Mouse (Mus musculus): ENCODE data around the gene Olfr545. TPM values are rescaled to one million over a fixed set of nuclear protein-coding genes. Genes with fewer than 3 reads are reported as not detected.

The Olfr545 gene
- polyA plus RNA-seq, 1 experiment from 2014 or later = not detected

GRCm38 (mm10) chr7:102479368-102480078 lies 19.9 kb downstream of the Olfr545 start:
- Histone ChIP-seq H3K27me3 (ENCODE audit: insufficient read depth, low read length) (no peaks in the 10 kb centered on the region), H3K9ac (no peak overlapping the region), H3K9me3 (ENCODE audit: low read depth, low read length) (no peaks in the 10 kb centered on the region), H3K27ac (ENCODE audit: low read depth) (no peak overlapping the region), H3K4me3 (ENCODE audit: low read depth, low read length) (no peak overlapping the region), H3K36me3 (ENCODE audit: insufficient read depth) (no peaks in the 10 kb centered on the region), H3K4me2 (no peak overlapping the region), H3K4me1 (ENCODE audit: insufficient read depth) (peaks cover 7% of the 10 kb centered on the region; the same call in 1 of the 2 replicates)
- TF ChIP-seq CTCF (IDR thresholded peaks at IDR 0.05; ENCODE audit: low read depth) = no peak
- DNase-seq (peak; percentile 63), ATAC-seq (ENCODE audit: insufficient read depth) (peak; percentile 25; the same call in 1 of the 2 replicates)
- WGBS = 42% methylated on average over 5 of the region's 5 CpGs

- Histone ChIP-seq H3K4me1 (ENCODE audit: insufficient read depth) (peaks cover 7% of the 10 kb centered on the region; the same call in 1 of the 2 replicates), H3K9ac (no peak overlapping the region), H3K4me3 (ENCODE audit: low read depth, low read length) (no peak overlapping the region), H3K36me3 (ENCODE audit: insufficient read depth) (no peaks in the 10 kb centered on the region), H3K27me3 (ENCODE audit: insufficient read depth, low read length) (no peaks in the 10 kb centered on the region), H3K9me3 (ENCODE audit: low read depth, low read length) (no peaks in the 10 kb centered on the region), H3K27ac (ENCODE audit: low read depth) (no peak overlapping the region), H3K4me2 (no peak overlapping the region)
- WGBS = 48% methylated on average over 3 of the region's 3 CpGs
- DNase-seq = peak; percentile 47
- TF ChIP-seq CTCF (IDR thresholded peaks at IDR 0.05; ENCODE audit: low read depth) = no peak
- ATAC-seq (ENCODE audit: insufficient read depth) = peak; percentile 67
Observed at GRCm38 (mm10) chr7:102478926-102479325, 20.4 kb downstream of the Olfr545 start.

DNA sequence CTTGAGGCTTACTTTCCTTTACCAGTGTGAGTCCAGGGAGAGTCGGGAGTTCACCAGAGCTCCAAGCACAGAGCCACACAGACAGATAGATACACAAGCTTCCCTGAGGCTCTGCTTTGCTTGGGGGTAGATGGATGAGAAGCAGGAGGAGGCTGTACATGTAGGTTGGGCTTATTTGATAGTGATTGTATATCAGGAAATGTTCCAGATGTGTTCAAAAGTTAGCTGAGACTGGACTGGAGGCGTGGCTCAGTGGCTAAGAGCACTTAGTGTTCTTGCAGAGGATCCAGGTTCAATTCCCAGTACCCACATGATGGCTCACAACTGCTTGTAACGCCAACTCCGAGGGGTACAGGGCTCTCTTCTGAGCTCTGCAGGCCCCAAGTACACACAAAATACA lies 20.9 kb downstream of the Olfr545 start:
- 78% methylated on average over 4 of the region's 4 CpGs for WGBS
- DNase-seq = peak; percentile 13
- no peak overlapping the region for H3K27ac ChIP-seq (ENCODE audit: low read depth)
- no peaks in the 10 kb centered on the region for H3K9me3 ChIP-seq (ENCODE audit: low read depth, low read length)
- no peak overlapping the region for H3K9ac ChIP-seq
- peaks cover 7% of the 10 kb centered on the region; the same call in 1 of the 2 replicates for H3K4me1 ChIP-seq (ENCODE audit: insufficient read depth)
- no peak overlapping the region for H3K4me3 ChIP-seq (ENCODE audit: low read depth, low read length)
- no peaks in the 10 kb centered on the region for H3K27me3 ChIP-seq (ENCODE audit: insufficient read depth, low read length)
- ATAC-seq (ENCODE audit: insufficient read depth) = no peak
- no peaks in the 10 kb centered on the region for H3K36me3 ChIP-seq (ENCODE audit: insufficient read depth)
- no peak overlapping the region for H3K4me2 ChIP-seq
- TF ChIP-seq CTCF (IDR thresholded peaks at IDR 0.05; ENCODE audit: low read depth) = no peak

DNA sequence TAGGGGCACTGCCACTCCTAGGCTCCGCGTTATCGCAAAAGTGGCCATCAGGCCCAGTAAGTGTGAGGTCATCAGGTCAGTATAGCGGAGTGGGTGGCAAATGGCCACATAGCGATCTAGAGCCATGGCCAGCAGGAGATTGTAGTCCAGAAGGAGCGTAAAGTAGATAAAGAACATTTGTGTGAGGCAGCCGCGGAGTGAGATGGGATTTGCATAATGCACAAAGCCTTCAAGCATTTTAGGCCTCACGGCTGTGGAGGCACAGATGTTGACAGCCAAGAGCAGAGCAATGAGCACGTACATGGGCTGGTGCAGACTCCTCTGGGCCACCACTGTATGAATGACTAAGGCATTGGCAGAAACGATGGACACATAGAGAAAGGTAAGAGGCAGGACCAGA lies 22.0 kb downstream of the Olfr545 start:
- no peak overlapping the region for H3K9ac ChIP-seq
- H3K4me2 ChIP-seq = no peak overlapping the region
- WGBS = 78% methylated on average over 11 of the region's 11 CpGs
- no peaks in the 10 kb centered on the region for H3K9me3 ChIP-seq (ENCODE audit: low read depth, low read length)
- no peak for DNase-seq
- ATAC-seq (ENCODE audit: insufficient read depth) = no peak
- no peak overlapping the region for H3K27ac ChIP-seq (ENCODE audit: low read depth)
- H3K36me3 ChIP-seq (ENCODE audit: insufficient read depth) = no peaks in the 10 kb centered on the region
- no peak for TF ChIP-seq CTCF (IDR thresholded peaks at IDR 0.05; ENCODE audit: low read depth)
- no peaks in the 10 kb centered on the region for H3K27me3 ChIP-seq (ENCODE audit: insufficient read depth, low read length)
- H3K4me1 ChIP-seq (ENCODE audit: insufficient read depth) = peaks cover 7% of the 10 kb centered on the region; the same call in 1 of the 2 replicates
- no peak overlapping the region for H3K4me3 ChIP-seq (ENCODE audit: low read depth, low read length)

DNA sequence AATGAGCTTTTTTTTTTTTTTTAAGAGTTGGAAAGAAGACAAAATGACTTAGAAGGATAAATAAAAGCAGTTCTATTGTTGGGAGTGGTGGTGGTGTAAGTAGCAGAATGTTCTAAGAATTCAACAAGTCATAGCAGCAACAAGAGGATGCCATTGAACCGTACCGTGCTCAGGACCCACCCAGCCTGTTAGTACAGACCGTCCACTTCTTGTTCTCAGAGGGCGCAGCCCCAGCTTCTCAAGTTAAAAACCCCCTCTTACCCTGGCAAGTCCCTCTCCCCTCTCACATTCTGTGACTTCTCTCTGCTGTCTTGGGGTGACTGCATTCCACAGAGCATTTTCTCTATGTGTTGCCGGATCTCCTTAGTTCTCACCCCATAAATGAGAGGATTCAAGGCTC lies 22.8 kb downstream of the Olfr545 start:
- ATAC-seq (ENCODE audit: insufficient read depth) (no peak), DNase-seq (no peak)
- peaks cover 7% of the 10 kb centered on the region; the same call in 1 of the 2 replicates for H3K4me1 ChIP-seq (ENCODE audit: insufficient read depth)
- no peaks in the 10 kb centered on the region for H3K36me3 ChIP-seq (ENCODE audit: insufficient read depth)
- 90% methylated on average over 5 of the region's 5 CpGs for WGBS
- no peak overlapping the region for H3K27ac ChIP-seq (ENCODE audit: low read depth)
- TF ChIP-seq CTCF (IDR thresholded peaks at IDR 0.05; ENCODE audit: low read depth) = no peak
- no peaks in the 10 kb centered on the region for H3K27me3 ChIP-seq (ENCODE audit: insufficient read depth, low read length)
- H3K4me2 ChIP-seq = no peak overlapping the region
- H3K9ac ChIP-seq = no peak overlapping the region
- H3K4me3 ChIP-seq (ENCODE audit: low read depth, low read length) = no peak overlapping the region
- no peaks in the 10 kb centered on the region for H3K9me3 ChIP-seq (ENCODE audit: low read depth, low read length)

DNA sequence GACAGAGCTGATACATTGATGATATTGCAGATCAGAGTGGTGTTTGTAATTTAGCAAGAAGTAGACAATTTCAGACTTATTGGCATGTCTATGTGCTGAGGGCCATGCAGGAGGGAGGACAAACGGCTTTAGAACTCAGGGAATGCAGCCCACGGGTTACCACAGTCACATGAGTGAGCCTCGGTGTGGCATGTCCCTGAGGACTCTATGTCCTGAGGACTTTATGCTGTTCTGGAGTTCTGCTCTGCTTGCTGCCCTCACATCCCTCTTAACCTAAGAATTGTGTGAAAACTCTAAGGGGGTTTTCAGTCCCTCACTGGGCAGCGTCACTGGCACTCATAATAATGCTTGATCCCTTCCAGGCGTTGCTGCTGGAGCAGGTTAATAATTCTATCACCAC lies 26.7 kb downstream of the Olfr545 start:
- ATAC-seq (ENCODE audit: insufficient read depth) (no peak), DNase-seq (no peak)
- no peaks in the 10 kb centered on the region for H3K27me3 ChIP-seq (ENCODE audit: insufficient read depth, low read length)
- H3K27ac ChIP-seq (ENCODE audit: low read depth) = no peak overlapping the region
- 58% methylated on average over 5 of the region's 5 CpGs for WGBS
- no peaks in the 10 kb centered on the region for H3K9me3 ChIP-seq (ENCODE audit: low read depth, low read length)
- no peak overlapping the region for H3K4me2 ChIP-seq
- TF ChIP-seq CTCF (IDR thresholded peaks at IDR 0.05; ENCODE audit: low read depth) = no peak
- no peaks in the 10 kb centered on the region for H3K4me1 ChIP-seq (ENCODE audit: insufficient read depth)
- H3K36me3 ChIP-seq (ENCODE audit: insufficient read depth) = peaks cover 20% of the 10 kb centered on the region
- no peak overlapping the region for H3K4me3 ChIP-seq (ENCODE audit: low read depth, low read length)
- H3K9ac ChIP-seq = no peak overlapping the region

GRCm38 (mm10) chr7:102467566-102467965 lies 31.8 kb downstream of the Olfr545 start:
- Histone ChIP-seq H3K36me3 (ENCODE audit: insufficient read depth) (peaks cover 69% of the 10 kb centered on the region), H3K4me2 (no peak overlapping the region), H3K27ac (ENCODE audit: low read depth) (no peak overlapping the region), H3K4me1 (ENCODE audit: insufficient read depth) (no peaks in the 10 kb centered on the region), H3K9ac (no peak overlapping the region), H3K4me3 (ENCODE audit: low read depth, low read length) (no peak overlapping the region), H3K9me3 (ENCODE audit: low read depth, low read length) (no peaks in the 10 kb centered on the region), H3K27me3 (ENCODE audit: insufficient read depth, low read length) (no peaks in the 10 kb centered on the region)
- no peak for DNase-seq
- ATAC-seq (ENCODE audit: insufficient read depth) = no peak
- no peak for TF ChIP-seq CTCF (IDR thresholded peaks at IDR 0.05; ENCODE audit: low read depth)
- WGBS = 89% methylated on average over 8 of the region's 8 CpGs
